ENCODE assay signal across 13 mouse cellular contexts in genomic region chr16:37780386-37780785, GRCm38 (mm10). TPM values are rescaled to one million over a fixed set of nuclear protein-coding genes. Genes with fewer than 3 reads are reported as not detected.
DNase-seq lines count a peak whose midpoint lies in the region; ATAC-seq and TF ChIP-seq lines count a peak whose summit lies in the region.
"Had no signal": no experiment of that assay in that cellular context is flagged by ENCODE, and none has a peak within 500 bp of the region (broad histone marks: within the 10 kb centered on the region; RNA-seq: fewer than 3 reads in every experiment).

No protein-coding gene starts in this region.

- no peaks in the 10 kb centered on the region for H3K36me3 ChIP-seq in hindbrain, embryonic 14.5 days (replicated peaks; ENCODE audit: control insufficient read depth, insufficient read depth)
- H3K36me3 ChIP-seq in hindbrain, embryonic 11.5 days (ENCODE audit: control insufficient read depth, insufficient read depth, low read length): no peaks in the 10 kb centered on the region
- no peaks in the 10 kb centered on the region for H3K36me3 ChIP-seq in lung, postnatal 0 days (ENCODE audit: insufficient read depth, low read length)
- peaks cover 54% of the 10 kb centered on the region for H3K36me3 ChIP-seq in embryonic facial prominence, embryonic 14.5 days (ENCODE audit: control insufficient read depth, insufficient read depth, low read length)
- H3K36me3 ChIP-seq in stomach, embryonic 15.5 days: no peaks in the 10 kb centered on the region
- H3K36me3 ChIP-seq in forebrain, embryonic 13.5 days (ENCODE audit: poor library complexity, severe bottlenecking): 0 out of 2 replicates have a peak, but pooled peaks cover 8% of the 10 kb centered on the region
- H3K36me3 ChIP-seq: forebrain, embryonic 15.5 days had no signal

- TF ChIP-seq CTCF in lung, postnatal 0 days (IDR thresholded peaks at IDR 0.05): peak; percentile 23; the same call in 1 of the 2 replicates

- H3K4me2 ChIP-seq in hindbrain, embryonic 14.5 days (replicated peaks): no peak overlapping the region
- no peak overlapping the region for H3K4me2 ChIP-seq in hindbrain, embryonic 11.5 days (replicated peaks; ENCODE audit: low read depth, low read length)
- H3K4me2 ChIP-seq in lung, postnatal 0 days (replicated peaks; ENCODE audit: low read depth, low read length): no peak overlapping the region
- H3K4me2 ChIP-seq in embryonic facial prominence, embryonic 14.5 days (ENCODE audit: low read depth, low read length): peak overlapping the region; percentile 65
- no peak overlapping the region for H3K4me2 ChIP-seq in stomach, embryonic 15.5 days
- H3K4me2 ChIP-seq in forebrain, embryonic 13.5 days: no peak overlapping the region
- H3K4me2 ChIP-seq: forebrain, embryonic 15.5 days had no signal

- H3K4me1 ChIP-seq in hindbrain, embryonic 14.5 days (replicated peaks; ENCODE audit: control insufficient read depth, insufficient read depth, low read length): peaks cover 32% of the 10 kb centered on the region
- H3K4me1 ChIP-seq in hindbrain, embryonic 11.5 days (replicated peaks; ENCODE audit: control insufficient read depth, insufficient read depth, low read length): no peaks in the 10 kb centered on the region
- H3K4me1 ChIP-seq in lung, postnatal 0 days (ENCODE audit: insufficient read depth, low read depth, low read length): peaks cover 12% of the 10 kb centered on the region; the same call in 1 of the 2 replicates
- H3K4me1 ChIP-seq in embryonic facial prominence, embryonic 14.5 days (ENCODE audit: control insufficient read depth, insufficient read depth, low read length): peaks cover 26% of the 10 kb centered on the region
- H3K4me1 ChIP-seq in stomach, embryonic 15.5 days: peaks cover 14% of the 10 kb centered on the region
- peaks cover 36% of the 10 kb centered on the region for H3K4me1 ChIP-seq in forebrain, embryonic 13.5 days

- H3K27me3 ChIP-seq in hindbrain, embryonic 14.5 days (ENCODE audit: control insufficient read depth, insufficient read depth, low read length): no peaks in the 10 kb centered on the region
- H3K27me3 ChIP-seq in hindbrain, embryonic 11.5 days (ENCODE audit: control insufficient read depth, insufficient read depth, low read length): no peaks in the 10 kb centered on the region
- H3K27me3 ChIP-seq in lung, postnatal 0 days (replicated peaks; ENCODE audit: insufficient read depth, low read length): no peaks in the 10 kb centered on the region
- H3K27me3 ChIP-seq in embryonic facial prominence, embryonic 14.5 days (replicated peaks; ENCODE audit: control insufficient read depth, insufficient read depth, low read length): no peaks in the 10 kb centered on the region
- no peaks in the 10 kb centered on the region for H3K27me3 ChIP-seq in stomach, embryonic 15.5 days (replicated peaks)
- no peaks in the 10 kb centered on the region for H3K27me3 ChIP-seq in forebrain, embryonic 13.5 days
- H3K27me3 ChIP-seq: forebrain, embryonic 15.5 days had no signal

- H3K9ac ChIP-seq in hindbrain, embryonic 14.5 days: no peak overlapping the region
- H3K9ac ChIP-seq in hindbrain, embryonic 11.5 days (ENCODE audit: low read depth, low read length): no peak overlapping the region
- H3K9ac ChIP-seq in lung, postnatal 0 days (replicated peaks; ENCODE audit: low read depth): no peak overlapping the region
- no peak overlapping the region; the same call in 1 of the 2 replicates for H3K9ac ChIP-seq in embryonic facial prominence, embryonic 14.5 days (ENCODE audit: low read depth, low read length)
- H3K9ac ChIP-seq in stomach, embryonic 15.5 days: no peak overlapping the region
- H3K9ac ChIP-seq in forebrain, embryonic 13.5 days: no peak overlapping the region
- H3K9ac ChIP-seq: forebrain, embryonic 15.5 days had no signal

- H3K4me3 ChIP-seq in hindbrain, embryonic 14.5 days (replicated peaks; ENCODE audit: low read length): no peak overlapping the region
- H3K4me3 ChIP-seq in hindbrain, embryonic 11.5 days (ENCODE audit: low read depth, low read length): no peak overlapping the region
- H3K4me3 ChIP-seq in lung, postnatal 0 days (ENCODE audit: low read depth, low read length): no peak overlapping the region
- peak overlapping the region; percentile 95 for H3K4me3 ChIP-seq in embryonic facial prominence, embryonic 14.5 days (ENCODE audit: low read depth, low read length)
- H3K4me3 ChIP-seq in stomach, embryonic 15.5 days (replicated peaks): no peak overlapping the region
- H3K4me3 ChIP-seq in forebrain, embryonic 13.5 days: no peak overlapping the region
- H3K4me3 ChIP-seq: forebrain, embryonic 15.5 days had no signal

- peak overlapping the region; percentile 57 for H3K27ac ChIP-seq in hindbrain, embryonic 14.5 days
- no peak overlapping the region for H3K27ac ChIP-seq in hindbrain, embryonic 11.5 days (ENCODE audit: low read depth, low read length)
- peak overlapping the region; percentile 49; the same call in 1 of the 2 replicates for H3K27ac ChIP-seq in lung, postnatal 0 days (ENCODE audit: low read length)
- no peak overlapping the region for H3K27ac ChIP-seq in embryonic facial prominence, embryonic 14.5 days (replicated peaks; ENCODE audit: low read depth, low read length)
- H3K27ac ChIP-seq in stomach, embryonic 15.5 days: peak overlapping the region; percentile 40; the same call in 1 of the 2 replicates
- no peak overlapping the region for H3K27ac ChIP-seq in forebrain, embryonic 13.5 days

- WGBS in hindbrain, embryonic 14.5 days: 68% methylated on average over 1 of the region's 1 CpGs
- 66% methylated on average over 1 of the region's 1 CpGs for WGBS in hindbrain, embryonic 11.5 days
- 0% methylated on average over 1 of the region's 1 CpGs for WGBS in lung, postnatal 0 days
- 32% methylated on average over 1 of the region's 1 CpGs for WGBS in embryonic facial prominence, embryonic 14.5 days
- WGBS in stomach, embryonic 15.5 days: 14% methylated on average over 1 of the region's 1 CpGs
- WGBS in forebrain, embryonic 13.5 days: 55% methylated on average over 1 of the region's 1 CpGs

- no peak for ATAC-seq in hindbrain, embryonic 14.5 days (ENCODE audit: low FRiP score)
- ATAC-seq in hindbrain, embryonic 11.5 days (ENCODE audit: low FRiP score): no peak
- no peak for ATAC-seq in lung, postnatal 0 days
- ATAC-seq in embryonic facial prominence, embryonic 14.5 days (ENCODE audit: low read depth): no peak
- no peak for ATAC-seq in stomach, embryonic 15.5 days (ENCODE audit: insufficient read depth, low FRiP score, low read depth)
- no peak for ATAC-seq in forebrain, embryonic 13.5 days

- TF ChIP-seq EP300 in lung, postnatal 0 days (IDR thresholded peaks at IDR 0.05): no peak

- no peak for DNase-seq in hindbrain, embryonic 14.5 days (ENCODE audit: low spot score)
- no peak for DNase-seq in hindbrain, embryonic 11.5 days (ENCODE audit: low spot score)
- peak; percentile 51 for DNase-seq in lung, postnatal 0 days (ENCODE audit: low spot score)
- no peak for DNase-seq in lung, postnatal 4 days
- no peak for DNase-seq in embryonic facial prominence, embryonic 14.5 days (ENCODE audit: low spot score)
- DNase-seq in adrenal gland, postnatal 25 days: no peak
- DNase-seq: heart, adult 11 months; kidney, postnatal 4 days; lung, postnatal 36 days; spleen, adult 18-20 months had no signal

- H3K9me3 ChIP-seq in hindbrain, embryonic 14.5 days (ENCODE audit: control insufficient read depth, low read length): no peaks in the 10 kb centered on the region
- no peaks in the 10 kb centered on the region for H3K9me3 ChIP-seq in hindbrain, embryonic 11.5 days (ENCODE audit: control insufficient read depth, low read length)
- no peaks in the 10 kb centered on the region for H3K9me3 ChIP-seq in lung, postnatal 0 days (ENCODE audit: low read length)
- H3K9me3 ChIP-seq in embryonic facial prominence, embryonic 14.5 days (ENCODE audit: control insufficient read depth, low read length): no peaks in the 10 kb centered on the region
- H3K9me3 ChIP-seq in stomach, embryonic 15.5 days: no peaks in the 10 kb centered on the region
- H3K9me3 ChIP-seq in forebrain, embryonic 13.5 days (replicated peaks): no peaks in the 10 kb centered on the region
- H3K9me3 ChIP-seq: forebrain, embryonic 15.5 days had no signal

RNA-seq across cellular contexts. Expression of gene Fstl1, which starts 3.7 kb away (rescaled TPM):
- polyA plus RNA-seq in hindbrain, embryonic 14.5 days (2014; fragmentation: Nextera tagmentation; extraction: Ambion mirVana): 111 and 126 TPM in 2 replicates
- polyA plus RNA-seq in hindbrain, embryonic 11.5 days (2014; fragmentation: Nextera tagmentation; extraction: Ambion mirVana): 231 and 271 TPM in 2 replicates
- 305 and 333 TPM in 2 replicates for polyA plus RNA-seq in lung, postnatal 0 days (2015; fragmentation: Nextera tagmentation; extraction: Ambion mirVana)
- 833 and 870 TPM in 2 replicates for polyA plus RNA-seq in embryonic facial prominence, embryonic 14.5 days (2014; fragmentation: Nextera tagmentation; extraction: Ambion mirVana)
- polyA plus RNA-seq in stomach, embryonic 15.5 days (2015; fragmentation: Nextera tagmentation; extraction: Ambion mirVana): 327 and 347 TPM in 2 replicates
- 45.8 and 46.1 TPM in 2 replicates for total RNA-seq in adrenal gland, postnatal 25 days (2021)
- polyA plus RNA-seq in forebrain, embryonic 13.5 days (2015; fragmentation: Nextera tagmentation; extraction: Ambion mirVana): 81.8 and 82.7 TPM in 2 replicates

Comparison
In these comparisons a context has a peak if more than half of its experiments do, and no peak if none do; other contexts are left out.
1. H3K27ac ChIP-seq: peak in hindbrain, embryonic 14.5 days (single experiment), lung, postnatal 0 days (single experiment) and stomach, embryonic 15.5 days (single experiment); none in hindbrain, embryonic 11.5 days (single experiment), embryonic facial prominence, embryonic 14.5 days (single experiment) and forebrain, embryonic 13.5 days (single experiment).